24 mouse cellular contexts compared by ENCODE assay signal in genomic region chr1:123628268-123628667, GRCm38 (mm10).
"Had no signal": no experiment of that assay in that cellular context is flagged by ENCODE, and none has a peak within 500 bp of the region (broad histone marks: within the 10 kb centered on the region; RNA-seq: fewer than 3 reads in every experiment).

No protein-coding gene starts in this region.

- H3K36me3 ChIP-seq: intestine, embryonic 15.5 days; kidney, embryonic 15.5 days; limb, embryonic 12.5 days; limb, embryonic 15.5 days; midbrain, embryonic 12.5 days; neural tube, embryonic 13.5 days had no signal

- ATAC-seq: intestine, embryonic 15.5 days; liver, postnatal 0 days; lung, postnatal 0 days; midbrain, embryonic 16.5 days had no signal

- H3K27ac ChIP-seq: intestine, embryonic 15.5 days; kidney, embryonic 15.5 days; limb, embryonic 12.5 days; limb, embryonic 15.5 days; liver, embryonic 14.5 days; macrophage; midbrain, embryonic 12.5 days; neural tube, embryonic 13.5 days; stomach, postnatal 0 days had no signal

- H3K9ac ChIP-seq: intestine, embryonic 15.5 days; kidney, embryonic 15.5 days; limb, embryonic 12.5 days; limb, embryonic 15.5 days; liver, embryonic 14.5 days; liver, postnatal 0 days; lung, embryonic 14.5 days; midbrain, embryonic 12.5 days; neural tube, embryonic 13.5 days had no signal

- H3K27me3 ChIP-seq: intestine, embryonic 15.5 days; kidney, embryonic 15.5 days; limb, embryonic 12.5 days; limb, embryonic 15.5 days; midbrain, embryonic 12.5 days; neural tube, embryonic 13.5 days had no signal

- H3K4me3 ChIP-seq: intestine, embryonic 15.5 days; kidney, embryonic 15.5 days; limb, embryonic 12.5 days; limb, embryonic 15.5 days; midbrain, embryonic 12.5 days; myocyte; neural tube, embryonic 13.5 days had no signal

- H3K9me3 ChIP-seq: intestine, embryonic 15.5 days; kidney, embryonic 15.5 days; limb, embryonic 12.5 days; limb, embryonic 15.5 days; midbrain, embryonic 12.5 days; neural tube, embryonic 13.5 days had no signal

- H3K4me2 ChIP-seq: intestine, embryonic 15.5 days; kidney, embryonic 15.5 days; limb, embryonic 12.5 days; limb, embryonic 15.5 days; liver, embryonic 11.5 days; lung, embryonic 14.5 days; midbrain, embryonic 12.5 days; neural tube, embryonic 13.5 days had no signal

- H3K4me1 ChIP-seq: intestine, embryonic 15.5 days; kidney, embryonic 15.5 days; limb, embryonic 12.5 days; limb, embryonic 15.5 days; midbrain, embryonic 12.5 days; neural tube, embryonic 13.5 days had no signal

- DNase-seq: kidney, adult 11 months; kidney, adult 8-10 months; kidney, postnatal 10 days; kidney, postnatal 4 days; layer of hippocampus, postnatal 36 days; left cerebral cortex, postnatal 4 days; liver, postnatal 0 days; lung, embryonic 14.5 days; retina, postnatal 1 day; right cerebral cortex, postnatal 4 days; thymus, postnatal 25 days had no signal
